Mouse (Mus musculus) frontal cortex, postnatal 10 days (tissue): ENCODE data around the gene Top1.

ENCODE experiments used
- DNase-seq, 2 experiments: peaks; one replicate each; pipeline ENCODE4 v3.0.0; 2022; ENCODE audit warnings: low spot score in 2 of 2, mixed read lengths in 1 of 2

The Top1 gene

GRCm38 (mm10) chr2:160645614-160646137, at the start of gene Top1:
Top1 (plus strand) TSS chr2:160645888.
- peak; percentile 97 to 98 for DNase-seq

- DNase-seq, result peak in 1 of 2 experiments; percentile 71
Measured at GRCm38 (mm10) chr2:160597582-160598281, 48.0 kb upstream of the Top1 start.

GRCm38 (mm10) chr2:160601805-160602204, 43.9 kb upstream of the Top1 start:
- no peak for DNase-seq

- no peak for DNase-seq
Measured at GRCm38 (mm10) chr2:160603154-160603933, 42.3 kb upstream of the Top1 start.

GRCm38 (mm10) chr2:160610012-160610411, 35.7 kb upstream of the Top1 start:
- DNase-seq, result peak; percentile 48 to 52

- no peak for DNase-seq
Measured at GRCm38 (mm10) chr2:160613186-160613919, 32.3 kb upstream of the Top1 start.

- DNase-seq, result no peak
Measured at GRCm38 (mm10) chr2:160617741-160618140, 27.9 kb upstream of the Top1 start.

- DNase-seq, result no peak
Measured at GRCm38 (mm10) chr2:160618619-160619220, 27.0 kb upstream of the Top1 start.

- no peak for DNase-seq
Measured at GRCm38 (mm10) chr2:160619300-160619699, 26.4 kb upstream of the Top1 start.

GRCm38 (mm10) chr2:160619831-160620230, 25.9 kb upstream of the Top1 start:
- no peak for DNase-seq

- no peak for DNase-seq
Measured at GRCm38 (mm10) chr2:160620279-160620963, 25.3 kb upstream of the Top1 start.

- DNase-seq, result no peak
Measured at GRCm38 (mm10) chr2:160621001-160621448, 24.7 kb upstream of the Top1 start.

GRCm38 (mm10) chr2:160621661-160622211, 24.0 kb upstream of the Top1 start:
- peak; percentile 71 to 76 for DNase-seq

- DNase-seq, result no peak
Measured at GRCm38 (mm10) chr2:160622646-160623045, 23.0 kb upstream of the Top1 start.

- no peak for DNase-seq
Measured at GRCm38 (mm10) chr2:160623745-160624144, 21.9 kb upstream of the Top1 start.

- DNase-seq, result no peak
Measured at GRCm38 (mm10) chr2:160627207-160628025, 18.3 kb upstream of the Top1 start.

GRCm38 (mm10) chr2:160628055-160628454, 17.6 kb upstream of the Top1 start:
- no peak for DNase-seq

- no peak for DNase-seq
Measured at GRCm38 (mm10) chr2:160628666-160629527, 16.8 kb upstream of the Top1 start.

- DNase-seq, result no peak
Measured at GRCm38 (mm10) chr2:160629528-160629830, 16.2 kb upstream of the Top1 start.
